Mouse (Mus musculus): ENCODE measurements around the gene Gm11037.

- TF ChIP-seq CTCF (IDR thresholded peaks at IDR 0.05; ENCODE audit: borderline replicate concordance, insufficient read depth, low read length) (no peak), POLR2A (IDR thresholded peaks at IDR 0.05; ENCODE audit: low read depth, low read length) (no peak)
These were observed 44.6 kb downstream of the Gm11037 start for GRCm38 (mm10) chr2:131177932-131178331.

All from embryonic fibroblast, embryonic 13.5 days (primary cell).